Mouse (Mus musculus) midbrain, embryonic 12.5 days (tissue): ENCODE results near the gene Dll3. TPM values are rescaled to one million over a fixed set of nuclear protein-coding genes. Genes with fewer than 3 reads are reported as not detected.

Source experiments
- ATAC-seq: fragments of 200-750 bp; cut with Nextera tagmentation; 2 replicates; pipeline ENCODE4 v1.8.0; 2017; ENCODE audit warnings: low read depth, moderate TSS enrichment, moderate library complexity; ENCODE audit not compliant: low FRiP score
- H3K27ac ChIP-seq: fragments of 300-500 bp; sonication (generic); replicated peaks from 2 replicates; pipeline ENCODE4 v1.5.1; 2016; ENCODE audit warnings: mild to moderate bottlenecking
- H3K27me3 ChIP-seq: fragments of 300-500 bp; sonication (generic); 2 replicates; pipeline ENCODE4 v1.6.1; 2016; ENCODE audit warnings: mild to moderate bottlenecking
- H3K36me3 ChIP-seq: fragments of 300-500 bp; sonication (generic); 2 replicates; pipeline ENCODE4 v1.6.1; 2016
- H3K4me1 ChIP-seq: fragments of 300-500 bp; sonication (generic); 2 replicates; pipeline ENCODE4 v1.6.1; 2016
- H3K4me2 ChIP-seq: fragments of 300-500 bp; sonication (generic); replicated peaks from 2 replicates; pipeline ENCODE4 v1.6.1; 2016; ENCODE audit warnings: mild to moderate bottlenecking, moderate library complexity
- H3K4me3 ChIP-seq: fragments of 300-500 bp; sonication (generic); 2 replicates; pipeline ENCODE4 v1.5.1; 2016; ENCODE audit warnings: mild to moderate bottlenecking
- H3K9ac ChIP-seq: fragments of 300-500 bp; sonication (generic); replicated peaks from 2 replicates; pipeline ENCODE4 v1.6.1; 2016; ENCODE audit warnings: mild to moderate bottlenecking, moderate library complexity
- H3K9me3 ChIP-seq: fragments of 300-500 bp; sonication (generic); 2 replicates; pipeline ENCODE4 v1.6.1; 2016; ENCODE audit warnings: mild to moderate bottlenecking
- WGBS: fragments of 180-500 bp; shearing (Covaris S2); methylation state at CpG from one replicate; pipeline ENCODE4 v1.1.7; 2016; 5-methylcytosine and 5-hydroxymethylcytosine counted together
- polyA plus RNA-seq: library from polyadenylated mRNA; unstranded; fragments of >200 nt; fragmentation: Nextera tagmentation; extraction: Ambion mirVana; gene quantifications from 2 replicates; pipeline ENCODE4 v1.2.1, GENCODE M21; 2016

The Dll3 gene
- polyA plus RNA-seq, 1 experiment from 2014 or later = 91.4 TPM

DNA sequence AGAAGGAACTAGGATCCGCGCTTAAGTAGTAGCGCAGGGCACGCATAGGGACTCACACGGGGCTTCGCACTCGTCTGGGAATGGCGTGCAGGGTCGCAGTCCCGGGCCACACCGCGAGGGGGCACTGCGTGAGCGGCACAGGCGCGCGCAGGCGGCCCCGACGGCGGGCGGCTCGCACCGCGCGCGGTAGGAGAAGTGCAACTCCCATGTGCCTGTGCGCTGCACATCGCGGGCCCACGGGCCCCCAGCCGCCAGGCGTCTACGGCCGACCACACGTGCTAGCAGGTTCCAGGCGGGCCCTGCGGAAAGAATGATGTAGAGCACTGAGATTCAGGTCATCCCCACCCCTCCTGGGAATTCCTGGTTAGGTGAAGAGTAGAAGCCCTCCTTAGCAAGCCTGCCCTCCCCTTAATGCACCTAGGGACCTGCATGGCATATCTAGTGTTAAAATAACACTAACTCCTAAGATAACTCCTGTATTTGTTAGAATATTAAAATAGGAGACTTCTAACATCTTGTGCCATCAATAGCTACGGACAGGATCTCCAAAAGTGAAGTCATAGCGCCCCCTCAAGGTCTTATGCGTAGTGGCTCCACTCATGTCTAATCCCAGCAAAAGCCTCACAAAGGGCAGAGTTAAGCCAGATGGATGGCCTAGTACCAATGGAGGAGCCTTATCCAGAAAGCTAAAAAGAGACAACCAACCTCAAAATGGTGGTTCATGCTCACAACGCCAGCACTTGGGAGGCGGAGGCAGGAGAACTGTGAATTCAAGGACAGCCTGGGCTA, 3.0 kb downstream of the Dll3 start:
- Histone ChIP-seq H3K4me2 (peak overlapping the region; percentile 66), H3K9ac (peak overlapping the region; percentile 41), H3K36me3 (peaks cover 18% of the 10 kb centered on the region; the same call in 1 of the 2 replicates), H3K27ac (peak overlapping the region; percentile 32), H3K27me3 (peaks cover 63% of the 10 kb centered on the region), H3K9me3 (no peaks in the 10 kb centered on the region), H3K4me3 (peak overlapping the region; percentile 53), H3K4me1 (peaks cover 57% of the 10 kb centered on the region)
- WGBS = 10% methylated on average over 39 of the region's 43 CpGs
- no peak for ATAC-seq

DNA sequence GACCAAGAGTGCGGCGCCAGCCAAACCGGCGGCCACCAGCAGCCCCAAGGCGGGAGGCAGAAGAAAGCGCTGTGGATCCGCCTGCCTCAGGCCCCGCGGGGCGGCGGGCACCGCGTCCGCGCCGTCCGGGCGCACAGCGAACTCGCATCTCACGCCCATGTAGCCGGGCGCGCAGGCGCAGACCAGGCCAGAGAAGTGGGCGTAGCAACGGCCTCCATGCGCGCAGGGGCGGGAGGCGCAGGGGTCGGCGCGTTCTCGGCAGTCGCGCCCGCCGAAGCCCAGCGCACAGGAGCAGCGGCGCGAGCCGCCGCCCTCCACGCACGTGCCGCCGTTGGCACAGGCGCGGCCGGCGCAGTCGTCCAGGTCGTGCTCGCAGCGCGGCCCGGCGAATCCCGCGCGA, 7.6 kb downstream of the Dll3 start:
- H3K4me2 ChIP-seq = peak overlapping the region; percentile 75
- peak; percentile 62 for ATAC-seq
- WGBS = under 1% methylated on average over 59 of the region's 63 CpGs
- peaks cover 46% of the 10 kb centered on the region for H3K4me1 ChIP-seq
- H3K27me3 ChIP-seq = peaks cover 92% of the 10 kb centered on the region
- H3K36me3 ChIP-seq = peaks cover 18% of the 10 kb centered on the region; the same call in 1 of the 2 replicates
- H3K9ac ChIP-seq = peak overlapping the region; percentile 52
- no peaks in the 10 kb centered on the region for H3K9me3 ChIP-seq
- no peak overlapping the region for H3K27ac ChIP-seq
- peak overlapping the region; percentile 51 for H3K4me3 ChIP-seq

DNA sequence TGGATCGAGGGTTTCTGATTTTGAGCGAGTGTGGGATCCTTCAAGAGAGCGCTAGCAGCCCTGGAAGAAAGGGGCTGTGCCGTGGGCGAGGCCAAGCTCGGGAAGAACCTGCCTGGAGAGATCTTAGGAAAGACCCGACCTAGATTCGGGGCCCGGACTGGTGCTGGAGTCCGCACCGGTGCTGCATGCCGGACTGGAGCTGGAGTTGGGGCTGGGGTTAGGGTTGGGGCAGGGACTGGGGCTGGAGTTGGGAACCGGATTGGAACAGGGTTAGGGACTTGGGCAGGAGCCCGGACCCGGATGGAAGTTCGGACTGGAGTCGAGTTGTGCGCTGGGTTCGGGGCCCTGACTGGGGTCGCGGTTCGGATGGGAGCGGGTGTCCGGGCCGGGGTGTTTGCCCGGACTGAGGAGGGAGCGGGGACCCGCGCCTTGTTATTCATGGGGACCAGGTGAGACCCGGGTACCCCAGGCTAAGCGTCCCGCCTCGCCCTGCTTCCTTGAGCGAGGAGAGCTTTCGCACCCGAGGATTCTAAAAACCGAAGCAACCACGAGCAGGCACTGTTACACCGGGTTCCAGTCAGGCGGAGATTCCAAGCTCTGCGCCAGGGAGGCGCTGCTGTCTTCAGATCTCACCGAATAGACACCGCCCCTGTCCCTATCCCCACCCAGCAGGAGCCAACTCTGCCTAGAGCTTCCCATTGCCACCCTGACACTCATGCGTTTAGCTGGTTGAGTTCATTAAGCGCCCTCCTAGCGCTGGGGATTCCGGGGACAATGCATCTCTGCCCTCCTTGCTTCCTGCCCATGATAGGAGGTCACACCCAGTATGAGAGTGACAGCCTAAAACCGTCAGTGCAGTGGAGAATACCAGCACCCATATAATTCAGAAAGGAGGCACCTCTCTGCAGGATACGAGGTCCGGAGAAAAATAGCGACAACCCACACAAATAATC, 11.1 kb downstream of the Dll3 start, which contains the start of gene Selenov:
Gene Selenov (minus strand): TSS at position 549 of the 953 bp plus-strand sequence.
- no peaks in the 10 kb centered on the region for H3K9me3 ChIP-seq
- peak within 1 kb of the TSS; percentile 35; the same call in 1 of the 2 replicates for H3K9ac ChIP-seq
- under 1% methylated on average over 51 of the region's 52 CpGs for WGBS
- H3K4me3 ChIP-seq = peak within 1 kb of the TSS; percentile 31
- no peak within 1 kb of the TSS for H3K27ac ChIP-seq
- peaks cover under 1% of the 10 kb centered on the region; the same call in 1 of the 2 replicates for H3K36me3 ChIP-seq
- peaks cover 35% of the 10 kb centered on the region for H3K4me1 ChIP-seq
- H3K27me3 ChIP-seq = peaks cover 79% of the 10 kb centered on the region
- peak; percentile 28; the same call in 1 of the 2 replicates for ATAC-seq
- peak within 1 kb of the TSS; percentile 50 for H3K4me2 ChIP-seq

DNA sequence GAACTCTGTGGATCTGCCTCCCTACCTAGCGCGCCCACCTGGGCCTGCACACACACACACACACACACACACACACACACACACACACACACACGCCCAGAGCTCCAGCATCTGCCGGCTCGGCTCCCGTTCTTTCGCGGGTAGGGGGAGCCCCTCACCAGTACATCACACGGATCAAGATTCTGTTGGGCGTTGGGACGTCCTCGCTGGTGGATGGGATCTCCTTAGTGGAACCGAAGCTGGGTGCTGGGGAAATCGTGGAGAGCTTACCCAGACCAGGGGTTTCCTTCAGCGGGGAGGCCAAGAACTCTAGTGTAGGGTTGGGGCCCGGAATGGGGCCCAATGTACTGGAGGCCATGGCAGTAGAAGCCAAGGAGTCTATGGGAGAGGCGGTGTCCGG, 11.9 kb downstream of the Dll3 start:
- Histone ChIP-seq H3K9me3 (no peaks in the 10 kb centered on the region), H3K9ac (peak overlapping the region; percentile 35; the same call in 1 of the 2 replicates), H3K4me3 (peak overlapping the region; percentile 31), H3K27me3 (peaks cover 71% of the 10 kb centered on the region), H3K4me2 (peak overlapping the region; percentile 50), H3K27ac (no peak overlapping the region), H3K4me1 (peaks cover 34% of the 10 kb centered on the region), H3K36me3 (no peaks in the 10 kb centered on the region; the same call in 1 of the 2 replicates)
- peak; percentile 25; the same call in 1 of the 2 replicates for ATAC-seq
- 1% methylated on average over 16 of the region's 18 CpGs for WGBS

DNA sequence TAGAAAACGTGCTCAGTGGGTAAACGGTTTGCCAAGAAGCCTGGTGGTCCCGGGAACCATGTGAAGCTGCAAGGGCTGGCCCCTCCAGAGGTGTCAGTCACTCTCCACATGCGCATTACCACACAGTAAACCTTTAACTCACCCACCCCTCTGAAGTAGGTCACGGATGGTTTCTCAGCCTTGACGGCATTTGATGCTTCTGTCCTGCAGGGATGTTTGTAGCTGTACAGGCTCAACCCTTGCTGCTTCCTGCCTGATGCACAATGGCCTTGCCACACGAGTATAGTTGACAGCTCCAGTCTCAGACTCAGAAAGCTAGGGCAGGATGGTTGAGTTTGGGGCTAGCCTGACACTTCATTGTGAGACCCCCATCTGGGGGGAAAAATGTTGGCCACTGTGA, 21.4 kb downstream of the Dll3 start:
- Histone ChIP-seq H3K4me3 (no peak overlapping the region), H3K4me1 (peaks cover 14% of the 10 kb centered on the region), H3K36me3 (no peaks in the 10 kb centered on the region), H3K27ac (no peak overlapping the region), H3K4me2 (no peak overlapping the region), H3K9me3 (no peaks in the 10 kb centered on the region), H3K9ac (no peak overlapping the region), H3K27me3 (no peaks in the 10 kb centered on the region)
- no peak for ATAC-seq
- 80% methylated on average over 7 of the region's 7 CpGs for WGBS

DNA sequence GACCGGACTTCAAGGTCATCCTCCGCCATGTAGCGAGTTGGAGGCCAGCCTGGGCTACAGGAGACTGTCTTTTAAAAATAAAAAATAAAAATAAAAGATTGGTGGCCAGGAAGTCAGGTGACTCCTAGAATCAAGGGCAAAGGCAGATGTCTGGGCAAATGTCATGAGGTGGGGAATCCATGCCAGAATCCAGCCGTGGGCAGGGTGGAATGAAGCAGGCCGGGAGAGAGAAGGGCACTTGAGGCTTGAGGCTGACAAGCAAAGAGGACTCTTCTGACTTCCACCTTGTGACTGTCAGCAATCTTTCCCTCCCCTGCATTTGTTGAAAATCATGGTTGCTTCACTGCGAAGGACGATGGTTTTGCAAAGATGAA, 23.8 kb downstream of the Dll3 start:
- 85% methylated on average over 7 of the region's 7 CpGs for WGBS
- H3K36me3 ChIP-seq = peaks cover 1% of the 10 kb centered on the region
- no peaks in the 10 kb centered on the region for H3K9me3 ChIP-seq
- H3K4me3 ChIP-seq = peak overlapping the region; percentile 71
- ATAC-seq = no peak
- H3K4me2 ChIP-seq = peak overlapping the region; percentile 63
- no peaks in the 10 kb centered on the region for H3K27me3 ChIP-seq
- H3K27ac ChIP-seq = peak overlapping the region; percentile 86
- H3K4me1 ChIP-seq = peaks cover 14% of the 10 kb centered on the region
- peak overlapping the region; percentile 85 for H3K9ac ChIP-seq

DNA sequence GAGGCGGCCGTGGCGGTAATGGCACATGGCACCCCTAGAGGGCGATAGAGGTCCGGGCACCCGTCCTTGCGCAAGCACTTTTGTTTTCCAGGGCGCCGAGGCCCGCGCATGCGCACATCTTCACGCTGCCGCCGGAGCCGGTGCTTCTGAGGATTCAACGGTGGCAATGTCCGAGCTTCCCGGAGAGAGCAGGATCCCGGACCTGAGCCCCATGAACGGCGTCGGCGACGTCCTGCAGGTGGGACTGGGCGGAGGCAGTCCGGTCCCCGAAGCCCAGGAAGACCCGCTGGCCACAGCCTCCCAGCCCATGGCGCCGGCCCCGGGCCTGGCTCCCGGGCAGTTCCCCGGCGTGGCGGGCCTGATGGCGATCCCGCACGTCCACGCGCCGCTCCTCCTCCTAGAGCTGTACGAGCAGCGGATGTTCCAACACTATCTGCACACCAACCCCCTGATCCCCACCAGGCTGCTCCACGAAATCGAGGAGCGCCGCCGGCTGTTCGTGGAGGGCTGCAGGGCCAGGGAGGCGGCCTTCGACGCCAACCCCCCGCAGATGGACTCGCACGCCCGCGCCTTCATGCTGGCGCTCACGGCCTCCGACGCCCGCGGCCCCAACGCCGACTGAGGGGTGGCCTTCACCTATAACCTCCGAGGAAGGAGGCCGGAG, 24.3 kb downstream of the Dll3 start, which contains the start of gene Eid2b:
Gene Eid2b (plus strand): TSS at position 125 of the 664 bp plus-strand sequence.
- H3K36me3 ChIP-seq = peaks cover 6% of the 10 kb centered on the region
- ATAC-seq = peak; percentile 85
- H3K4me2 ChIP-seq = peak within 1 kb of the TSS; percentile 63
- WGBS = 4% methylated on average over 68 of the region's 68 CpGs
- H3K9ac ChIP-seq = peak within 1 kb of the TSS; percentile 85
- H3K9me3 ChIP-seq = no peaks in the 10 kb centered on the region
- H3K4me3 ChIP-seq = peak within 1 kb of the TSS; percentile 71
- H3K4me1 ChIP-seq = peaks cover 14% of the 10 kb centered on the region
- H3K27me3 ChIP-seq = no peaks in the 10 kb centered on the region
- H3K27ac ChIP-seq = peak within 1 kb of the TSS; percentile 86

DNA sequence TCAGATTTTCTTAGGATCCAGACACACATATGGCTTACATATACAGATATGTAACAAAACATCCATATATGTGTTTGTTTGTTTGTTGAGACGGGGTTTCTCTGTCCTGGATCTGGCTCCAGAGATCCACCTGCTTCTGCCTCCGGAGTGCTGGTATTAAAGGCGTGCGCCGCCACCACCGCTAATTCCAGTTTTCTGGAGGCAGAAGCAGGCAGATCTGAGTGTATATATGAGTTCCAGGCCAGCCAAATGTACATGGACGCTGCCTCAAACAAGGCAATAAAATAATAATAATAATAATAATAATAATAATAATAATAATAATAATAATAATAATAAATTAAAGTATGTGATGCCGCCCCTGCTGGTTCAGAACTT, 24.8 kb downstream of the Dll3 start:
- Histone ChIP-seq H3K9ac (no peak overlapping the region), H3K4me3 (no peak overlapping the region), H3K36me3 (peaks cover 12% of the 10 kb centered on the region), H3K27ac (no peak overlapping the region), H3K4me1 (peaks cover 14% of the 10 kb centered on the region), H3K27me3 (no peaks in the 10 kb centered on the region), H3K4me2 (no peak overlapping the region), H3K9me3 (no peaks in the 10 kb centered on the region)
- peak; percentile 38; the same call in 1 of the 2 replicates for ATAC-seq
- WGBS = 59% methylated on average over 8 of the region's 8 CpGs

DNA sequence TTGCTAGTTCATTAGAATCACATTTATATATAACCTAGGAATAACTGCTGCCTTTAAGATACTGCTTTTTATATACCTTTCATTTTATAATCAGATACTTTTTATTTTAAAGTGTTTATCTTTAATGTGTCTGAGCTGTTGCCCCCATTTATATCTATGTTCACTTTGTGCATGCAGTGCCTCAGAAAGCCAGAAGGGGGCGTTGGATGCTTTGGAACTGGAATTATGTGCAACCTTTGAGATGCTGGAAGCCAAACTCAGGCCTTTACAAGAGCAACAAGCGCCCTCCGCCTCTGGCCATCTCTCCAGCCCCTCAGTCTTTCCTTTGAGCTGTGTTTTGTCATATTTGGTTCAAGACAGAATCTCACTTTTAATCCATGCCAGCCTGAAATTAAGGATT, 30.3 kb downstream of the Dll3 start:
- Histone ChIP-seq H3K36me3 (peaks cover 35% of the 10 kb centered on the region), H3K4me2 (no peak overlapping the region), H3K27ac (no peak overlapping the region), H3K4me3 (no peak overlapping the region), H3K9ac (no peak overlapping the region), H3K9me3 (no peaks in the 10 kb centered on the region), H3K27me3 (no peaks in the 10 kb centered on the region), H3K4me1 (peaks cover 11% of the 10 kb centered on the region)
- no peak for ATAC-seq
- 73% methylated on average over 3 of the region's 3 CpGs for WGBS

DNA sequence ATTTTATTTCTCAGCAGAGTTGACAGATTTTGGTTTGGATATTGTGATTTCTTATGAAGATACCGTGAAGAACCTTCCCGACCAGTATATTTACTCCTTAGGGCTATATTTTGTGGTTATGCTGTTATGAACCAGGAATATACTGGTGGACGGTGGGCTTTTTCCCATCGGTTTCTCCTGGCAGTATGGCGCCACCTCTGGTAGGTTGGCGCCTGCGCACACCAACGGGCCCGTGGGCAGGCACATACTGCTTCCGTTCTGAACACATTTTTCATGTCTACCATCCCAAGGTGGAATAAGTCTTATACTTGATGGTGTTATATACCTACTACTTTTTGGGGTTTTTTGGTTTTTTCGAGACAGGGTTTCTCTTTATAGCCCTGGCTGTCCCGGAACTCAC, 32.7 kb downstream of the Dll3 start:
- no peak overlapping the region for H3K27ac ChIP-seq
- WGBS = 93% methylated on average over 12 of the region's 12 CpGs
- H3K27me3 ChIP-seq = 0 out of 2 replicates have a peak, but pooled peaks cover 7% of the 10 kb centered on the region
- no peak overlapping the region for H3K9ac ChIP-seq
- no peaks in the 10 kb centered on the region for H3K9me3 ChIP-seq
- peaks cover 11% of the 10 kb centered on the region for H3K4me1 ChIP-seq
- no peak for ATAC-seq
- H3K4me2 ChIP-seq = no peak overlapping the region
- H3K36me3 ChIP-seq = peaks cover 35% of the 10 kb centered on the region
- peak overlapping the region; percentile 89; the same call in 1 of the 2 replicates for H3K4me3 ChIP-seq

DNA sequence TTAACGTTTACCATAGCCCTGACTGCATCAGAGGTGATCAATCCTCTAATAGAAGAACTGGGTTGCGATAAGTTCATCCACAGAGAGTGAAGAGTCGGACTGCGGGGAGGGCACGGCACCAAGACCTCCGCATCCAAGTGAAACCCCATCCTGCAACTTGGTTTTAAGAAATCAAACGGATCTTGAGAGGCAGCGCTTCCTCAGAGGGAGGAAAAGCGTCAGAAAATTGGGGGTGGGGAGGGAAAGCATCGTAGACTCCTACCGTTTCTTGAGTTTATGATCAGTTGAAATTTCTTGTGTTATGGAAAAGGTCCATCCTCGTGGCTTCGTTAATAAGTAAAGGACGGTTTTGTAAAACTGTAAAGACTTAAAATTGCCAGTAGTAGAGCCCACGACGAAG, 33.5 kb downstream of the Dll3 start:
- no peak for ATAC-seq
- Histone ChIP-seq H3K4me1 (peaks cover 11% of the 10 kb centered on the region), H3K4me3 (peak overlapping the region; percentile 89), H3K27me3 (0 out of 2 replicates have a peak, but pooled peaks cover 7% of the 10 kb centered on the region), H3K4me2 (peak overlapping the region; percentile 84), H3K27ac (peak overlapping the region; percentile 94), H3K36me3 (peaks cover 35% of the 10 kb centered on the region), H3K9ac (peak overlapping the region; percentile 99), H3K9me3 (no peaks in the 10 kb centered on the region)
- 34% methylated on average over 16 of the region's 16 CpGs for WGBS
